Mouse (Mus musculus) thymus, postnatal 25 days (tissue): ENCODE measurements at regions not wholly inside any gene's neighbourhood (a gene's known extent, or its start where the extent isn't known, plus 50 kb on each side); places are given as distances from the start of the nearest gene placed in this dataset.

Source experiments
- DNase-seq: peaks from one replicate; pipeline ENCODE4 v3.0.0; 2022

GRCm38 (mm10) chr6:84514623-84515022 is 79.1 kb downstream of the Cyp26b1 start:
- DNase-seq = no peak

GRCm38 (mm10) chr6:84508598-84508997 is 85.1 kb downstream of the Cyp26b1 start:
- DNase-seq = no peak

- DNase-seq = no peak
Measured at GRCm38 (mm10) chr6:84506675-84507074, 87.0 kb downstream of the Cyp26b1 start.

- DNase-seq = no peak
Measured at GRCm38 (mm10) chr6:84500255-84500886, 93.3 kb downstream of the Cyp26b1 start.

- no peak for DNase-seq
Measured at GRCm38 (mm10) chr6:84498076-84498475, 95.6 kb downstream of the Cyp26b1 start.

GRCm38 (mm10) chr6:84493676-84494075 is 100.0 kb downstream of the Cyp26b1 start:
- DNase-seq = no peak

GRCm38 (mm10) chr6:84493169-84493568 is 100.5 kb downstream of the Cyp26b1 start:
- DNase-seq = no peak

- DNase-seq = no peak
Measured at GRCm38 (mm10) chr6:84492594-84492993, 101.1 kb downstream of the Cyp26b1 start.

GRCm38 (mm10) chr6:84491106-84491505 is 102.6 kb downstream of the Cyp26b1 start:
- DNase-seq = no peak

- no peak for DNase-seq
Measured at GRCm38 (mm10) chr6:84481205-84481604, 112.5 kb downstream of the Cyp26b1 start.

GRCm38 (mm10) chr6:84477072-84477471 is 116.6 kb downstream of the Cyp26b1 start:
- no peak for DNase-seq

- DNase-seq = no peak
Measured at GRCm38 (mm10) chr6:84476466-84476865, 117.2 kb downstream of the Cyp26b1 start.

- DNase-seq = no peak
Measured at GRCm38 (mm10) chr6:84474835-84475234, 118.9 kb downstream of the Cyp26b1 start.

GRCm38 (mm10) chr6:84473171-84473570 is 120.5 kb downstream of the Cyp26b1 start:
- no peak for DNase-seq

GRCm38 (mm10) chr6:84472287-84472686 is 121.4 kb downstream of the Cyp26b1 start:
- no peak for DNase-seq

GRCm38 (mm10) chr6:84467319-84467718 is 126.4 kb downstream of the Cyp26b1 start:
- no peak for DNase-seq

GRCm38 (mm10) chr6:84466223-84466622 is 127.5 kb downstream of the Cyp26b1 start:
- DNase-seq = no peak

- DNase-seq = no peak
Measured at GRCm38 (mm10) chr6:84465596-84465995, 128.1 kb downstream of the Cyp26b1 start.

GRCm38 (mm10) chr6:84463592-84464367 is 129.9 kb downstream of the Cyp26b1 start:
- no peak for DNase-seq

- no peak for DNase-seq
Measured at GRCm38 (mm10) chr6:84456803-84457202, 136.9 kb downstream of the Cyp26b1 start.

GRCm38 (mm10) chr6:84445093-84445492 is 148.6 kb downstream of the Cyp26b1 start:
- DNase-seq = no peak

- no peak for DNase-seq
Measured at GRCm38 (mm10) chr6:84442667-84443066, 151.0 kb downstream of the Cyp26b1 start.

- no peak for DNase-seq
Measured at GRCm38 (mm10) chr6:84441721-84442480, 151.8 kb downstream of the Cyp26b1 start.

GRCm38 (mm10) chr6:84436716-84437115 is 157.0 kb downstream of the Cyp26b1 start:
- no peak for DNase-seq
